Mouse (Mus musculus) layer of hippocampus, postnatal 14 days (tissue): ENCODE results near the gene Gpr132. TPM values are rescaled to one million over a fixed set of nuclear protein-coding genes. Genes with fewer than 3 reads are reported as not detected.
A peak's percentile ranks its signal among the peaks of the same experiment; 100 is the strongest.

ENCODE experiments used
- DNase-seq, 2 experiments: peaks; one replicate each; pipeline ENCODE4 v3.0.0; 2021 to 2022; ENCODE audit warnings: low spot score in 2 of 2, mixed read lengths in 1 of 2
- total RNA-seq, 2 experiments: library from RNA; stranded (reverse); gene quantifications; 2 replicates each; pipeline ENCODE4 v1.2.3; 2021

Gene Gpr132
- total RNA-seq, 2 experiments from 2014 or later, result not detected

- DNase-seq, result no peak
Observed at GRCm38 (mm10) chr12:112877607-112878020, 9.6 kb upstream of the Gpr132 start.

- no peak for DNase-seq
Observed at GRCm38 (mm10) chr12:112877073-112877576, 9.1 kb upstream of the Gpr132 start.

- DNase-seq, result peak in 1 of 2 experiments; percentile 32
Observed at GRCm38 (mm10) chr12:112876332-112877072, 8.5 kb upstream of the Gpr132 start.

- peak; percentile 85 to 90 for DNase-seq
Observed at GRCm38 (mm10) chr12:112875225-112876013, 7.4 kb upstream of the Gpr132 start.

DNA sequence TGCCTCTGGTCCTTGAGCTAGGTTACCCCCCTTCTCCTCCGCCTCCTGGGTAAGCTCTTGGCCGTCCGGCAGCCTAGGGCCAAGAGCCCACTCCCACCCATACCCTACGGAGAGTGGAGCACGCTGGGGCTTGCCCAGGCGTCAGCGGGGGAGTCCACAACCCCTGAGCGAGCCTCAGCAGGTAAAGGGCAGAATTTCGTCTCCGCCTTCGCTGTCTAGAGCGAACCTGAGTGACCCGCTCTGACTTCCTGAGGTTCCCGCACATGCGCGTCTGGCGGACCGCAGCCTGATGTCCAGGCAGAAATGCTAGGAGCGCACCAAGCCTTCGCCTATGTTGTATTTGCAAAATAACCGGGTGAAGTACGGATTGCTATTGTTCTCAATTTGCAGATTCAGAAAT is 6.2 kb upstream of the Gpr132 start:
- DNase-seq, result no peak

- peak; percentile 49 to 57 for DNase-seq
Observed at GRCm38 (mm10) chr12:112873452-112874190, 5.6 kb upstream of the Gpr132 start.

DNA sequence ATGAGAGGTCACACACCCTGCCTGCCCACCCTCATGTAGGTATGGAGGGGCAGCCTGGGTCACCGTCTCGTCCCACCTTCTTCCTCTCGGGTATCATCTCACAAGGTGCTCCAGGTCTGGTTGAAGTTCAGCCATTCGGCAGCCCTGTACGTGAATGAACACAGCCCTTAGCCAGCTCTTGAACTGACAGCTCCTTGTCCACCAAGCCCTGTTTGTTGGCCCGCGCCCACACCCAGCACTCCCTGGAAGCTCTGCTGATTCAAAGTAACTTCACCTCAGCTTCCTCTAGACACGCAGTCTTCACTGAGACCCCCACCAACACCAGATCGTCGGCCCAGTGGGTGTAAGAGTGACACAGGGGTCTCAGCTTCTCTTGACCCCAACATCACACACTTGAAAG is 5.0 kb upstream of the Gpr132 start:
- no peak for DNase-seq

DNA sequence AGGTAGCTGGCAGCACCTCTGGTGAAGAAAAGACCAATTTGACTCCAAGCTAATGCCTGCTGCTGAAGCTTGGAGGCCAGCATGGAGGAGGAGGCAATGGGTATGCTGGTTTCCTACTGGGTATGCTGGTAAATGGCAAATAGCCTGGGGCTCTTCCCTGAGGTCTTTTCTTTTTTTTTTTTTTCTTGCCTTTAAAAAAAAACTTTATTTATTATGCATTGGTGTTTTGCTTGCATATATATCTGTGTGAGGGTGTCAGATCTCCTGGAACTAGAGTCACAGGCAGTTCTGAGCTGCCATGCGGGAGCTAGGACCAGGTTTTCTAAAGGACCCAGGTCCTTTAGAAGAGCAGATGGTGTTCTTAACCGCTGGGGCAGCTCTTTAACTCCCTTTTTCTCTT is 3.2 kb upstream of the Gpr132 start:
- no peak for DNase-seq

DNA sequence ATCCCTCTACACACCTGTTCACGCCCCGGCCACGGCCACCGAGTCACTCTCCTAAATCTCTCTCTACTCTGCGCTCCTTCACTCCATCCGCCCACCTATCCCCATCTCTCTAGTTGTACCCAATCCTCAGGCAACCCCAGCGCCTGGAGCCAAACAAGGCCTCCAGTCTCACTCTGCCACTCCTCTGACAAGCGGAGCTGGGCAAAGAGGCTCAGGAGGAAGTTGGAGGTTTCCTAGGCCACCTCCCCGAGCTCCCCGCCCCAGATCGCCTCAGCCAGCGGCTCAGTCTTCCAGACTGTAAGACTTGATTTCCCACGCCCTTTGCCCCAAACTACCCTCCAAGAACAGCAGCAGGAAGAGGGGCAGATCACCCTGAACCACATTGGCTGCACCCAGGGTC is 2.7 kb upstream of the Gpr132 start:
- DNase-seq, result no peak

DNA sequence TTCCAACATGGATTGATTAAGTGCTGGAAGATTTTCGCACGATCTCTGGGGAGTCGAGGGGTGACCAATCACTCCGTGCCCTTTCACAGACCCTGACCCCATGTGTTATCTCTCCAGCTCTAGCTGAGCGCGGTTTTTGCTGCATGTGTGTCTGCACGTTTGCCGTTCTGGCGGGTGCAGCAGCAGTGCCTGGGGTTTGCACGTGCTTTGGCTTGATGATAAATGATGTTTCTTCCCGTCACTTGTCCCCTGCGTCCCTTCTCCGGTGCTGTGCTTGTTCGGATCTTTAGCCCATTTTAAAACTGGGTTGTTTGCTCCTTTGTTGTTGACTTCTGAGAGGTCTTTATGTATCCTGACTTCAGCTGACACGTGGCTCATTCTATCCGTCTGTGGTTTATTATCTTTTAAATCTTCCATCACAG is 1.8 kb upstream of the Gpr132 start:
- DNase-seq, result no peak

- DNase-seq, result no peak
Observed at GRCm38 (mm10) chr12:112867106-112867674, 838 bp downstream of the Gpr132 start.

GRCm38 (mm10) chr12:112866467-112867080 is 1.5 kb downstream of the Gpr132 start:
- DNase-seq, result no peak

- DNase-seq, result no peak
Observed at GRCm38 (mm10) chr12:112864804-112865203, 3.2 kb downstream of the Gpr132 start.

DNA sequence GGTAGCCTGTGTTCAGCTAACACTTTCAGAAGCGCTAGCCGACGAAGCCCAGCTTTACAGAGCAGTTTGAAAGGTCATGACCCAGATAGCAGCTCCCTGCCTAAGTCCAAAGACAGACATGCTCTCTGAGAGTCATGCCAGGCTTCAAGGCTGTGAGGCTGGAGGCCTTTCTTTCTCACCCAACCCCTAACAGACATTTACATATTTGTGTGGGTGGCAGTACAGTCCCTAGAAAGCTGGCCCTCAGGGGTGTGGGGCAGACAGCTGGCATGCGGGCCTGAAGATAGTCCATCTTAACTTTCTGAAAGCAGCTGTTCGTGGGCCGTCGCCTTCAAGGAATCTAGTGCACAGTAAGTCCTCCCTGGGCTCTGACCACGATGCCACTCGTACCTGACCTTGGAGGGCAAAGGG is 6.1 kb downstream of the Gpr132 start:
- DNase-seq, result no peak

- no peak for DNase-seq
Observed at GRCm38 (mm10) chr12:112860765-112861164, 7.3 kb downstream of the Gpr132 start.

DNA sequence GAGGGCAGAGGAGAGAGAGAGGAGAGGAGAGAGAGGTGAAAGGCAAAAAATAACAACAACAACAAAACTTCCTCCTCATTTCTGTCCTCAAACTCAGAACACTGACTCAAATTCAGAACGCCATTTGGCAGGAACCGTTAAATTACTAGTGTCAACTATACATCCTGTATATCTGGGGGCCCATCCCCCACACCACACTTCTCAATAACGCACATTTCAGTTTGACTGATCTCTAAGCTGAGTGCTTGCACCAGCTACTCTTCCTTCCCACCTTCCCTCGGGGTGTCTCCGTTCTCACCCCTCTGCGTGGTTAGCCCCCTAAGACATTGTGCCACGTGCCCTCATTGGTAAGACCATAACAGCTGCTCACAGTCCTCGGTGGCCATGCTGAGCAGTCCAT is 8.1 kb downstream of the Gpr132 start:
- no peak for DNase-seq

DNA sequence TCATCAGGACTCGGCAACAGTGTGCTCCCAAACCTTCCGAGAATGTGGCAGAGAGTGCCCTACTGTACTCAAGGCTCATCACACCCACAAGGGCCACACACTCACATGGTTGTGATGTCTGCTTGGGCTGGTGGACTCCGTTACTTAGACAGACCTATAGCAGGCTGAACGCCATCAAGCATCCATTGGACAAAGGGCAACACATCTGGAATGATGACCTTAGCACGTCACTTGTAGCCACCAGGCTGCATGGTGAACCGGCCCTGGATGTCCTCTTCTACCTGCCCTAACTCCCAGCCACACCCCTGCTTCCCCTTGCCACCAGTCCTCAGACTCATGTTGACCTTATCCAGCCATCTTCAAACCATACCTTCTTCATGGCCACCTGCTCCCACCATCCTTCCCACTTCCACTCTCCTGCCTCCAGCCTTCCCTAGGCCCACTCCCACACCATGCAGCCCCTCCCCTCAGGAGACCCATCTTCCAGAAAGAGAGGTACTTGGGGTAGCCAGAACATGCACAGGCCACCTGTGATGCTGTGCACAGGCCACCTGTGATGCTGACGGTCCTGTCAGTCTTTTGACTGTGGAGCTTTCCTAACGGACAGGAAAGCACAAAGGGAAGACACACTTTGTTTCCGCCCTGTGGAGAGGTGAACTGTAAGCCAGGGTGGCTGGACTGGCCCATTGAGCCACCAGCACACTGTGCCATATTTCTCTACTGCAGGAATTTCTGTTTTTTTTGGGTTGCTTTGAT is 9.3 kb downstream of the Gpr132 start:
- DNase-seq, result no peak

DNA sequence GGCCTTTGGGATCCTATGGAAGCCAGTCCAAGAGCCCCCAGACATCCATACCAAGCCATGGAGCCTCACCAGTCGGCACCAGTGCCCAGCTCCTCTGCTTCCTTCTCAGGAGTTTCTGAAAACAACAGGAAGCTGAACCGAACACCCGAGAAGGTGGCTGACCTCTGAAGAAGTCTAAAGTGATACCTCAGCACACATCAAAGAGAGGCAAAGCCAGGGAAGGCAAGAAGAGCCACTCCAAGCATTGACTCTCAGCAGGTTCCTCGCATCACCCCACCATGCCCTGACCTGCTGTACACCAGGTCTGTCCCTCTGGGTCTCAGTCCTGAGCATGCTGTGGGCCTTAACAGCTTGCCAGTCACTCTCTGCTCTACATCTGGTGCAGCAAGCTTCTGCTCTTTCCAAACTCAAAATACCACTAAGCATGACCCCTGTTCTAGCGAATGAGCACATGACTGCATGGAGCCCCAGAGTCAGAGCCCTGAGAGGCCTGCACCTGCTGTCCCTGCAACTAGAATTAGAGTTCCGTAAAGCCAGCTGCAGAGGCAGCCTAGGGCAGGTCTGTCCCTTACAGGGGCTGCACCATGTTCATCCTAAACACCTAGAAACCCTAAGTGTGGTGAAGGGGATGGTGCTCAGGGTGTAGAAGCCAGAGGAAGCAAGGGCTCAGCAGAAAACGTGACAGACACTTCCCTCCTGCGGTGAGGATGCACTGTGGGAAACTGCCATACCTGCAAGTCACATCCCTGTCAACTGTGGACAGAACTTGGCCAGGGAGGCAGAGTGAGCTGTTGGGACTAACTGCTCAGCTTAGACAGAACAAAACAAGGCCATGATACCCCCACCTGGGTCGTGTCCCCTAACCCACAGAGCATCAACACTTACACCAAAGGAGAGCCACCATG is 10.8 kb downstream of the Gpr132 start:
- no peak for DNase-seq

- no peak for DNase-seq
Observed at GRCm38 (mm10) chr12:112856338-112856737, 11.7 kb downstream of the Gpr132 start.
